Mouse (Mus musculus): ENCODE data around the gene Dnajc17. TPM values are rescaled to one million over a fixed set of nuclear protein-coding genes. Genes with fewer than 3 reads are reported as not detected.

Gene Dnajc17
- total RNA-seq (2014; fragmentation: Nextera tagmentation) (18.6 and 22.0 TPM in 2 replicates), total RNA-seq (2017) (57.1 and 60.6 TPM in 2 replicates)

DNA sequence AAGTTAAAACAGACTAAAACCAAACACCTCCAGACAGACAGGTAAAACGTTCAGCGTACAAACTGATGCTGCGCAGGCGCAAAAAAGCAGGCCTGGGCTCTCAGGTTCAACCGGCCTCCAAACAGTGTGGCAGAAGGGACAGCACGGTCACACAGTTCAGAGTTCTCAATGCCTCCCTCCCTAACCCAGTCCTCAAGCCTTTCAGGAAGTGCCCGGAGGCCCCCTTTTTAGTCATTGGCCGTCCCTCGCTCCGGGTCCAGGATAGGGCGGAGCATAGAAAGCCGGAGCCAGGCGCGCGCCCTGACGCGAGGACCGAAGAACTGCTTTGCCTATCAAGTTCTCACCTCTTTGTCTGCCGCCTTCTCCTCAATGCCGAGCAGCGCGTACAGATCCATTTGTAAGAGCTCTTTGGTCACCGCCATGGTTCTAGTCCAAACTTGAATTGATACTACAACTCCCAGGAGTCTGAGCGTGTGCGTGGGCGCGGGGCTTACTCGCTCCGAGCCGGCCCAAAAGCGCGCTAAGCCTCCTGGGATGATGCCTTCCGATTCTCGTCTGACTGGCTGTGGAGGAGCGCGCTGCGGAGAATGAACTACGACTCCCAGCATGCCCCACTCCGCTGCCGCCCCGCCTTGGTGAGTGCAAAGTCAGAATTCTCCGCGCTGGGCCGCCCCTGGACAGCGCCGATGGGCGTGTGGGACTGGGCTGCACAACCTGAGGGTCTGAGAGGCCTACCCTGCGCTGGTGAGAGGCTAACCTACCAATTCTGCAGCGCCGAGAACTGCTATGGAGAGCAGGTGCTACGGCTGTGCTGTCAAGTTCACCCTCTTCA is at the start of gene Dnajc17, which contains the start of gene Zfyve19:
Dnajc17 (minus strand) TSS at position 452 of the 832 bp plus-strand sequence.
Zfyve19 (plus strand) TSS at position 274 of the 832 bp plus-strand sequence.
- ATAC-seq (replicated peaks; ENCODE audit: poor library complexity, severe bottlenecking) = peak; percentile 88

- no peak for ATAC-seq (replicated peaks; ENCODE audit: poor library complexity, severe bottlenecking)
Observed at GRCm38 (mm10) chr2:119254976-119255375, 46.4 kb upstream of the Dnajc17 start.

GRCm38 (mm10) chr2:119250826-119251478 is 42.4 kb upstream of the Dnajc17 start:
- peak; percentile 89 for ATAC-seq (replicated peaks; ENCODE audit: poor library complexity, severe bottlenecking)

GRCm38 (mm10) chr2:119250377-119250776 is 41.8 kb upstream of the Dnajc17 start:
- ATAC-seq (replicated peaks; ENCODE audit: poor library complexity, severe bottlenecking) = no peak

DNA sequence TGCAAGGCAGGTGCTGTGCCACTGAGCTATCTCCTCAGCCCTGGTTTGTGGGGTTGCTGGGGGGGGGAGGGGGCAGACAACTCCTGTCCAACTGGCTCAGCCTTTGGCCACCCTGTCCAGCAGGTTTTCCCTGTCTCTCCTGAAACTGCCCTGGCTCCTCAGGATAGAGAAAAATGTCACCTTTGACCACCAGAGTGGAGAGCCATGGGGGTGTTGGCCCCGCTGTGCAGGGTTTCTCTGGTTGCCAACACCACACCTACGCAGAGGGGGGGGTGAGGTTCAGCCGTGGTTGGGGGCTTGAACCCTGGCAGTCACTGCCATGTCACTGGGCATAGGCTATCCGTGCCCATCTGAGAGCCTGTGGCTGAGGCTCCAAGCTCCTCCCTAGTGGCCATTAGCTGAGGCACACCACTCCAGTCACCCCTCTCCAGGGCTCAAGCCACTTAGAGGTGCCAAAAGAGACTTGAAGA is 41.0 kb upstream of the Dnajc17 start:
- peak; percentile 30; the same call in 1 of the 2 replicates for ATAC-seq (replicated peaks; ENCODE audit: poor library complexity, severe bottlenecking)

GRCm38 (mm10) chr2:119247904-119248303 is 39.3 kb upstream of the Dnajc17 start:
- no peak for ATAC-seq (replicated peaks; ENCODE audit: poor library complexity, severe bottlenecking)

- no peak for ATAC-seq (replicated peaks; ENCODE audit: poor library complexity, severe bottlenecking)
Observed at GRCm38 (mm10) chr2:119245246-119245645, 36.7 kb upstream of the Dnajc17 start.

DNA sequence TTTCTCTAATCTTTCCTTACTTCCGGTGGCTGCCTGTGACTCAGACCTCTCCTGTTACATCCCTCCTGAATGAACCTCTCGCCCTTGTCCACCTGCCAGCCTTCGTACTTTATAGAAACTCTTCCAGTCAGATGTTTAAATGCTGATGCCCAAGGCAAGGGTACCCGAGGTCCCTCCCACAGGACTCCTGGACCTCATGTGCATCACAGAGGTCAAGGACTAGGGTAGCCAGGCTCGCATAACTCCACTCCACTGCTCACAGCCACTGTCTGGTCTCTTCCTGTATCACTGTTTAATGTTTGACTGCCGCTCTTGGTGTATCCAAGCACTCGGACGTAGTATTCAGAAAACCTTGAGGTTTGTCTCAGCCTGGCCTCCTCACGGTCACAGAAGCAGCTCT is 34.0 kb upstream of the Dnajc17 start:
- ATAC-seq (replicated peaks; ENCODE audit: poor library complexity, severe bottlenecking) = no peak

- no peak for ATAC-seq (replicated peaks; ENCODE audit: poor library complexity, severe bottlenecking)
Observed at GRCm38 (mm10) chr2:119240819-119241186, 32.2 kb upstream of the Dnajc17 start.

GRCm38 (mm10) chr2:119240075-119240818 is 31.7 kb upstream of the Dnajc17 start:
- no peak for ATAC-seq (replicated peaks; ENCODE audit: poor library complexity, severe bottlenecking)

DNA sequence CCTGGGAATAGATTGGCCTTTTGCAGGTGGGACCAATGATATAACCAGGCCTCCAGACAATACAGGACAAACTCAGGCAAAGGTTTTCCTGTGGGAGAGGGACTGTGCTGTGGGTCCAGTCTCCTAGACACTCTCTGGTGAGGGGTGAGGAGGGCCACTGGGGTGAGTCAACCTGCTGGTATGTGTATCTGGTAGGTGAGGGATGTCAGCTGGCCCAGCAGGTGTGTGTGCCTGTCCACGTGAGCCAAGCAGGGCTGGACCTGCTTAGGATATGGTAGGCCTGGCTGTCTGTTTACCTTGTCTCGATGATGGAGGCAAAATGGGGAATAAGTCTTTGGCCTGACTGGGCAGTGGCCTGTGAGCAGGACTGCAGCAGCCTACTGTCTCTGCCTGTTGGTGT is 30.1 kb upstream of the Dnajc17 start:
- ATAC-seq (replicated peaks; ENCODE audit: poor library complexity, severe bottlenecking) = no peak

DNA sequence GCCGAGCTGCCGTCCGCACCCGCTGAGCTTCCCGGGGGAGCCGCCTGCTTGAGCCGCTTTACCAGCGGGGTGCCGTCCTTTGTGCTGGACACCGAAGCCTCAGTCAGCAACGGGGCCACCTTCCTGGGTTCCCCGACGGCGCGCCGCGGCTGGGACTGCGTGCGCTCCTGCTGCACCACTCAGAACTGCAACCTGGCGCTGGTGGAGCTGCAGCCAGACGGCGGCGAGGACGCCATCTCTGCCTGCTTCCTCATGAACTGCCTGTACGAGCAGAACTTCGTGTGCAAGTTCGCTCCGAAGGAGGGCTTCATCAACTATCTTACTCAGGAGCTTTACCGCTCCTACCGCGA is 29.3 kb upstream of the Dnajc17 start:
- ATAC-seq (replicated peaks; ENCODE audit: poor library complexity, severe bottlenecking) = peak; percentile 21; the same call in 1 of the 2 replicates

GRCm38 (mm10) chr2:119237210-119237870 is 28.7 kb upstream of the Dnajc17 start, which contains the start of gene Spint1:
Gene Spint1, plus strand, starts transcription at chr2:119237362.
- peak; percentile 21; the same call in 1 of the 2 replicates for ATAC-seq (replicated peaks; ENCODE audit: poor library complexity, severe bottlenecking)

DNA sequence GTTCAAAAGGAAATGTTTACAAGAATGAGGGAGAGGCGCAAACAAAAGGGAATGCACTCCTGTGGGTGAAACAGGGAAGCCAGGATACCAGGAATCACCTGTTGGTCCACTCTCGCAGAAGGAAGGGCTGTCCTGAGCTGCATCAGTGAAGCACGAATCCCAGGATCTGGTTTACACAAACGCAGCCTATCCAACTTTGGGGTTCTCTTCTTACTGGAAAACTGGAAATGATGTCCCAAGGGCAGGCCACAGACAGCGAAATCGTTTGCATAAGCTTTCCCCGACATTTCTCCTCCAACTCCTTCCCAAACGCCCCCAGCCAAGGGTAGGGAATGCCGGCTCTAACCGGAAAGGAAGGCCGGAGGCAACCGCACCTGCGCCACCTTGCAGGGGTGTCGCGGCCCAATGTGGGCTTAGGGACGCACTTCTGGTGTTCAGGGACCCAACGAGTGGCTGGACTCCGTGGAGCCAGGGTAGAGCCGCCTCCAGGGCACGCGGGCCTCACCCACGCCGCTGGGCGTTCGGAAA is 28.2 kb upstream of the Dnajc17 start:
- ATAC-seq (replicated peaks; ENCODE audit: poor library complexity, severe bottlenecking) = no peak

DNA sequence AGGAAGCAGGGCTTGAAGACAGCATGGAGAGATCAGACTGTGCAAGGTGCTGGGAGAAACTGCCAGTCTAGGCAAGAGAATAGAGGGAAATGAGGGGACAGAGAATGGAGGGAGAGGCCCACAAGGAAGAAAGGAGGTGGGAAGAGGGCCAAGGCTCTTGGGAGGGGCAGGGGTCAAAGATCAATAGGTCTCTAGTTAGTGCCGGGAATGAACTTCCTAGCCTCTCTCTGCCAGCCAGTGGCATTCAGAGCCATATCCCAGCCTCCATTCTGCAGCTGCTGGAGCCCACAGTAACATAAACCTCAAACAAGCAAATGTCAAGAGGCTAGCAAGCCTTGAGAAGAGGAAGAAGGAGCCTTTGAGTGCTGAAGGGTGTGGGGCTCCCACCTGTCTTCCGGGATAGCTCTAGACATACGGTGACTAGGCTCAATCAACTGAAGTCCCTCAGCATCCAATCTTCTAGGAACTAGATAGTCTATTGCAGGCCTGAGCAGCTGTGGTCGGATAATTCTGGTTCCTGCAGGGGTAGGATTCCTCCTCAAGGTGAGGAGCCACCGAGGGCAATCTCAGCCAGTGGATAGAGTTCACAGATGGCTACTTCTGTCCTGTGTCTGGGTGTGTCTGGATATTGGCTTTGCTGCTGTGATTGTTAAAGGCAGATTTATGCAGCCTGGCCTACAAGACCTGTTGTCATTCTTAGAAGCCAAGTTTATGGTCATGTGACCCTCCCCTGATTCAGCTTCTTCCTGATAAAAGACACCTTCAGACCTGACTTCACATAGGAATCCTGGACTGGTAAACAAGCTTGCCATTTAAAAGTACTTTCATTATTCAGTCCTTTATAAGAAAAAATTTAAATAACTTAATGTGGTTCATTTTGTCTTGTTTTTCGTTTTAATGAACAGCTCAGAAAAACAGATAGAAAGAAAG is 21.4 kb upstream of the Dnajc17 start, which contains the start of gene Ppp1r14d:
Ppp1r14d (minus strand) TSS at position 132 of the 930 bp plus-strand sequence.
- ATAC-seq (replicated peaks; ENCODE audit: poor library complexity, severe bottlenecking) = no peak

- ATAC-seq (replicated peaks; ENCODE audit: poor library complexity, severe bottlenecking) = peak; percentile 36
Observed at GRCm38 (mm10) chr2:119209176-119209507, 547 bp upstream of the Dnajc17 start.

GRCm38 (mm10) chr2:119207961-119208343 is 643 bp downstream of the Dnajc17 start:
- ATAC-seq (replicated peaks; ENCODE audit: poor library complexity, severe bottlenecking) = peak; percentile 9

- ATAC-seq (replicated peaks; ENCODE audit: poor library complexity, severe bottlenecking) = no peak
Observed at GRCm38 (mm10) chr2:119203871-119204460, 4.6 kb downstream of the Dnajc17 start.
